Mouse (Mus musculus) left cerebral cortex, postnatal 10 days (tissue): ENCODE measurements around the gene Cacna1b. TPM values are rescaled to one million over a fixed set of nuclear protein-coding genes. Genes with fewer than 3 reads are reported as not detected.

Source experiments
- DNase-seq, 2 experiments: peaks; one replicate each; pipeline ENCODE4 v3.0.0; 2021 to 2022; ENCODE audit warnings: low spot score in 2 of 2, mixed read lengths in 1 of 2; ENCODE audit errors: extremely low spot score in 1 of 2
- intact Hi-C: fragments of 180-260 bp; cut with DNase I; formaldehyde crosslinking; loops from one replicate; pipeline ENCODE4 v1.15.1; 2025
- total RNA-seq, 2 experiments: library from RNA; stranded (reverse); gene quantifications; 2 replicates each; pipeline ENCODE4 v1.2.3; 2021

Gene Cacna1b
- total RNA-seq, 2 experiments from 2014 or later: 123 to 128 TPM

GRCm38 (mm10) chr2:24570917-24571316 lies 192.0 kb downstream of the Cacna1b start:
- intact Hi-C loops: no loop called here

GRCm38 (mm10) chr2:24568555-24568954 lies 194.4 kb downstream of the Cacna1b start:
- DNase-seq: peak in 1 of 2 experiments; percentile 56
- intact Hi-C loops: loop anchor here (2.0 kb wide), 2 partner anchors 160 to 212 kb away; no protein-coding TSS in a partner anchor

More at GRCm38 (mm10) chr2:24570917-24571316, 192.0 kb downstream of the Cacna1b start:
- no peak for DNase-seq

GRCm38 (mm10) chr2:24562547-24563290 lies 200.2 kb downstream of the Cacna1b start:
- DNase-seq: no peak
- intact Hi-C loops: no loop called here

GRCm38 (mm10) chr2:24561946-24562345 lies 201.0 kb downstream of the Cacna1b start:
- no peak for DNase-seq
- intact Hi-C loops: no loop called here

- intact Hi-C loops: no loop called here
- no peak for DNase-seq
Observed at GRCm38 (mm10) chr2:24560201-24560600, 202.8 kb downstream of the Cacna1b start.

- intact Hi-C loops: no loop called here
- no peak for DNase-seq
Observed at GRCm38 (mm10) chr2:24556347-24556746, 206.6 kb downstream of the Cacna1b start.

GRCm38 (mm10) chr2:24553962-24554361 lies 209.0 kb downstream of the Cacna1b start:
- intact Hi-C loops: no loop called here
- no peak for DNase-seq

Other genes starting within 250 kb of the Cacna1b start
- 10 to 100 TPM; 59.4 to 76.6 TPM for gene Ehmt1, start 156.5 kb upstream of the Cacna1b start, total RNA-seq
- gene Arrdc1, start 172.1 kb upstream of the Cacna1b start, total RNA-seq: 10 to 100 TPM; 27.6 to 30.6 TPM
- 10 to 100 TPM; 43.5 to 45.5 TPM for gene Zmynd19, start 186.6 kb upstream of the Cacna1b start, total RNA-seq
- 10 to 100 TPM; 35.0 to 35.1 TPM for gene Dph7, start 199.2 kb upstream of the Cacna1b start, total RNA-seq
- gene Mrpl41, start 211.9 kb upstream of the Cacna1b start, total RNA-seq: 10 to 100 TPM; 83.8 to 84.2 TPM
- 10 to 100 TPM in 1 of 2 experiments, 1 to 10 TPM in 1; 8.7 to 12.3 TPM for gene Pnpla7, start 212.9 kb upstream of the Cacna1b start, total RNA-seq